Mouse (Mus musculus) natural killer cell, adult 2 months (primary cell): ENCODE data around the gene Smg1.
A peak's percentile ranks its signal among the peaks of the same experiment; 100 is the strongest.

Experiments used
- DNase-seq, 2 experiments: peaks; one replicate each; pipeline ENCODE4 v3.0.0; 2022; ENCODE audit warnings: low spot score in 2 of 2

Gene Smg1

GRCm38 (mm10) chr7:118143123-118143522, 100.3 kb downstream of the Smg1 start:
- DNase-seq: no peak

DNA sequence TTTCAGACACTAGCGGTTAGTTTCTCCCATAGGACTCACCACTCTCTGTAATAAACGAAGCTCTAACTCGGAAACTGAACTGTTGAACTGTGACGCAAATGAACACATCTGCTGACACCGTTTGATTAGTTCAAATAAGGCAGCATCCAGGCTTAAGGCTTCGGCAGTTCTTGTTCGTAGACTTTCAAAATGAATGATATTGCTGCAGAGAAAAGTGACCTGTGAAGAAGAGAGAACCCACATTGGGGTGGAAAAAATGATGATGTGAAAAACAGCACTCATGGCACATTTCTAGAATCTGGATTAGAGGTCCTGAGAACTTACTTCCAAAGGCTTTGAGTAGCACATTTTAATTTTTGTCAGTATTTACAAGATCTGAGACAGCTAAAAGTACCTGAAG, 102.2 kb downstream of the Smg1 start:
- DNase-seq: no peak

- no peak for DNase-seq
Measured at GRCm38 (mm10) chr7:118135128-118135527, 108.3 kb downstream of the Smg1 start.

- DNase-seq: peak; percentile 97
Measured at GRCm38 (mm10) chr7:118129430-118130041, 113.9 kb downstream of the Smg1 start, which contains the start of gene Arl6ip1. TSS of gene Arl6ip1 (minus strand) at chr7:118129662.

GRCm38 (mm10) chr7:118128925-118129429, 114.5 kb downstream of the Smg1 start:
- DNase-seq: no peak

DNA sequence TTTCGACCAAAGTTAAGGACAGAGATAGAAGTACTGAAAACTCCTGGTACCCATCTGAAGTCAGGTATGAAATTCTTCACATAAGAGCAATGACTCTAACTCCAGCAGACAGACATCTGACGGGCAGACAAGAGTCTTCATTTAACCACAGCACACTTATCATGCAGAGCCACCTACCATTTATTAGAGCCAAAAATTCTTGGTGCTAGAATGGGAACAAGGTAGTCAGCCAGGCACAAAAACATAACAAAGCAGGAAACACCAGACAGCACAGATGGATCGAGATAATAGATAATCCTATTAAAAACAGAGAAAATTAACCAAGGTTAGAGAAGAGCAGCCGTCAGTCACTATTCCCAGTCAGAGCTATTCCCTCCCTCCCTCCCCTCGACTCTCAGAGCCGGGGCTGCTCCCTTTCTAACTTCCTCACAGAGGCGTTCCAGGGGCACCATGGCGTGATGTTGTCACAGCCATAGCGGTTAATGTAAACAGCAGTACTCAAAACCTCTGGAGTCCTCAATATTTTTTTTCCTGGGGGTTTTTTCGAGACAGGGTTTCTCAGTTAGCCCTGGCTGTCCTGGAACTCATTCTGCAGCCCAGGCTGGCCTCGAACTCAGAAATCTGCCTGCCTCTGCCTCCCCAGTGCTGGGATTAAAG, 117.1 kb downstream of the Smg1 start:
- DNase-seq: no peak

DNA sequence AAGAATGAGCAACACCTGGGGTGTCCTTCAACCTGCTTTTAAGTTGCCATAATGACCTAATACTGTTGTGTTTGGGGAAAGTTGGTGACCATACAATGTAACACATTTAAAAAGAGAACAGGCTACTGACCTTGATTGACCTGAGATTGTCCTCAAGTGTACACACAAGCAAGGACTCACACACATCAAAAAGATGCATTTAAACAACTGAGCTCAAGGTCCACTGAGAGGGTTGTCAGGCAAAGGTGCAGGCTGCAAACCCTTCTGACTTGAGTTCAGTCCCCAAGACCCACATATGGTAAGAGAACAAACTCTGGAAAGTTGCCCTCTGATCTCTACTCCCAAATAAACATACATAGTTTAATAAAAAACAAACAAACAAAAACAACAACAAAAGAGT, 117.7 kb downstream of the Smg1 start:
- no peak for DNase-seq

- no peak for DNase-seq
Measured at GRCm38 (mm10) chr7:118123512-118124411, 119.7 kb downstream of the Smg1 start.

- DNase-seq: no peak
Measured at GRCm38 (mm10) chr7:118122235-118122634, 121.2 kb downstream of the Smg1 start.

DNA sequence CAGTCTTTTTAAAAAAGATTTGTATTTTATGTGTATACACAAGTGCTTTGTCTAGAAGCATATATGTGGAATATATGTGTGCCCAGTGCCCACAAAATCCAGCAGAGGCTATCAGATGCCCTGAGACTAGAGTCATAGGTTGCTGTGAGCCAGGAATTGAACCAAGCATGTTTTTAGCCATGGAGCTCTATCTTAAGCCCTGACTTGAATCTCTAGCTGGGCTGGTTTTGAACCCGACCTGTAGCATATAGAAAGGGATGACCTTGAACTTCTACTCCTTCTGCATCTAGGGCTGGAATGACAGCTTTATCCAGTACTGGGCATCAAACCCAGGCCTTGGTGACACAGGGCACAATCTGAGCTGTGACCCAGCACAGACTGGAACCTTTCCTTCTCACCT, 122.8 kb downstream of the Smg1 start:
- no peak for DNase-seq

GRCm38 (mm10) chr7:118119946-118120345, 123.5 kb downstream of the Smg1 start:
- peak; percentile 66 to 75 for DNase-seq

GRCm38 (mm10) chr7:118119142-118119541, 124.3 kb downstream of the Smg1 start:
- DNase-seq: no peak

DNA sequence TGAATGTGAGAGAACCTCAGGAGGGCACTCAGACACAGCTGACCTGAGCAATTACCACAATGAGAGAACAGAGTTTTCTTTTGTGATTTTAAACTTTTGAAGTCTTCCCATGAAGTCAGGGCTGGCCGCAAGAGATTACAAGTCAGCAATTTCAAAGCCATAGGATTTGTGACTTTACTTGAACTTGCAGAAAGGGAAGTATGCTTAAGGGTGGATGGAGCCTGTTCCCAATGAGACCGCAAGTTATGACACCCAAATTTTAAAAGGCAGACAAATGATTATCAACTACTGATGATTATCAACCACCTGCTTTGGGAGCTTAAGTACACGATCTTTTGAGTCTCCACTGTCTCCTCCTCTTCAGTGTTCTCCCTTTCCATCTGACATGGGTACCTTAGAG, 125.0 kb downstream of the Smg1 start:
- no peak for DNase-seq

DNA sequence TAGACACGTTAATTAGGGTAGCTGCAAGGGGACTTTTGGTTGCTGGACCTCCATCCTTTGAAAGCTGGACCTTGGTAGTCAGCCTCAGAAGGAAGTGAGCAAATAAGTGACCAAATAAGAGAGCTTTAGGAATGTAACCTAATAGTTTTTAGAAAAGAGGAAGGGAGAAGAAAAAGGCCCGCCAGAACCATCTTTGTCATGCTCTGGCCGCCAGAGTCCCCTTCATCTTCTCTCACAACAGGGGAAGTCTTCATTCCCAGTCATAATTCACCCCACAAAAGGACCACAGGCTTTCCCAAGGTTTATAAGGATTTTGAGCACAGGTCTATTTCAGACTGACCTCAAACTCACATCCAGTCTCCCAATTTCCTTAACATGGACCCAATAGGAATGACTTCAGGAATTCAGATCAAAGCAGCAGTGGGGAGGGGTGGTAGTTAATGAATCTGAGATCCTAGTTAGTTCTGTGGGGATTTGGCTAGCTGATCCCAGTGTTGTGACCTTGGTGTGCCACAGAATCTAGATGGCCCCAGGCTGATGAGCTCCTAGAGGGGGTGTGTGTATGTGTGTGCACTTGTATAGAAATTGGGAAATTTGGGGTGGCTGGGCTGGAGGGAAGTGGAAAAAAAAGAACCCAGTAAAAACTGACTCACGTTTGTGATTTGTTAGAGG, 125.8 kb downstream of the Smg1 start:
- no peak for DNase-seq

DNA sequence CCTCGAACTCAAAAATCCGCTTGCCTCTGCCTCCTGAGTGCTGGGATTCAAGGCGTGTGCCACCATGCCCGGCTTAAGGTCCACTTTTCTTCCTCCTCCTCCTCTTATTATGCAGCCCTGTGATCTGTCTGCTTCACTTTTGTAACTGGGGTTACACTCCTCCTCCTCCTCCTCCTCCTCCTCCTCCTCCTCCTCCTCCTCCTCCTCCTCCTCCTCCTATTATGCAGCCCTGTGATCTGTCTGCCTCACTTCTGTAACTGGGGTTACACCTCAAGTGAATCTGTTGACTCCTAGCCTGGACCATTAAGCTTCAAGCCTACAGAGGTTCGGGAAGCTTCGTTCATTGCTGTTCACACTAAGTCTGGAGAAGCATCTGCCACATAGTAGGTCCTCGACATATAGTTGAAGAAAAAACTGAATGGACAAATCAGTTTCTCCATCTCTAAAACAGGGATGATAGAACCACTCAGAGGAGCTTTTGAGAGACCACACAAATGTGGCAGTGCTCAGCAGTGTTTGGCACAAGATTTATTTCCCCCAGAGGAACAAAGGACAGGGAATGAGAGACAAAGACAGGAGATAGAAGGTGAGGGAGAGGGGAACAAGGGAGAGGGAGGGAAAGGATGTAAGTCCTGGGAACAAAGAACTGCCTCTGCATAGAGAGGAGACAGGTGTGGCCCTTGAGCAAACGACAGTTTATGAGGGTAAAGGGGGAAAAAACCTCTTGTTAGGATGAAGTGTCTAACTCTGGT, 126.5 kb downstream of the Smg1 start:
- DNase-seq: no peak

GRCm38 (mm10) chr7:118115877-118116568, 127.4 kb downstream of the Smg1 start, which contains the start of gene Rps15a:
TSS of gene Rps15a (minus strand) at chr7:118116188.
- DNase-seq: peak; percentile 94 to 95

DNA sequence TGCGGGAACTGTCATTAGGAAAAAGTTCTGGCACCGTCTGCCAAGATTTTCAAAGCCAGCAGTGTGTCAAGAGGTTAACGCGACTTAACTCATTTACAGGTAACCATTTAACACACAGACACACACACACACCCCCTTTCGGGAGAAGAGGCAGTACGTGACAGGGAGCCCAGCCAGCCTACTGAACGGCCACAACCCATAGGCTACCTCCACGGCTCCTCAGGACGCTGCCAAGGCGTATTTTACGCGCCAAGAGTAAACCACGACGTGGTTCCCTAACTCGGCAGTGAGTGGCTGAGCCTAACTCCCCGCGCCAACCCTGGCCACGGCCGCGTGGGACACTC, 128.0 kb downstream of the Smg1 start:
- DNase-seq: no peak

DNA sequence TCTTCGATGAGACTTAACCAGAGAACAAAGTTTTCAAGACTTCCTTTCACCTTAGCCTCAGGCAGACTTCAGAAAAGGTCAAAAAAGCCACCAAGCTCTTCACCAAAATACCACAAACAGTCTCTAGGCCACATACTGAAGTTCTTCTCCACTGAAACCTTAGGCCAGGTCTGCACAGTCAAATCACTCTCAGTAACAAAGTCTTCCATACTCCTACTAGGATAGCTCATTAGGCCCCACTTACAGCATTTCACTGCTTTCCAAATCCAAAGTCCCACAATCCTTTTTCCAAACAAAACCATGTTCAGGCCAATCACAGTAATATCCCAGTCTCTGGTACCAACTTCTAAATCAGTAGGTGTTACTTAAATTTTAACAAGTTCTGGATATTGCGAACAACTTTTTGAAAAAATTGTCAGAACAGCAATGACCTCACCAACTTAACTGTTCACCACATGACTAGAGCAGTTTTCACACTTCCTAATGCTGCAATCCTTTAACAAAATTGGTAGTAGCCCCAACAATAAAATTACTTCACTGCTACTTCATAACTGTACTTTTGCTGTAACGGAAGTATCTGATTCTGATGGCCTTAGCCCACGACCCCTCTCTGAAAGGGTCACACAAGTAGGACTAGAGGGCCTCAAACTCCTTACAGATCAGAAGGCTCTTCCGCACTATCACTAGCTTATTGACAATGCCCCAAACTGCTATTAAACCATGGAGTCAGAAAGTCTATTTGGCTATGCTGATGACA, 129.8 kb downstream of the Smg1 start:
- peak; percentile 30 to 53 for DNase-seq

- no peak for DNase-seq
Measured at GRCm38 (mm10) chr7:118111128-118111527, 132.3 kb downstream of the Smg1 start.

GRCm38 (mm10) chr7:118107671-118108070, 135.8 kb downstream of the Smg1 start:
- no peak for DNase-seq
